Mouse (Mus musculus): ENCODE data around the gene Itgb6.

Itgb6 gene

DNA sequence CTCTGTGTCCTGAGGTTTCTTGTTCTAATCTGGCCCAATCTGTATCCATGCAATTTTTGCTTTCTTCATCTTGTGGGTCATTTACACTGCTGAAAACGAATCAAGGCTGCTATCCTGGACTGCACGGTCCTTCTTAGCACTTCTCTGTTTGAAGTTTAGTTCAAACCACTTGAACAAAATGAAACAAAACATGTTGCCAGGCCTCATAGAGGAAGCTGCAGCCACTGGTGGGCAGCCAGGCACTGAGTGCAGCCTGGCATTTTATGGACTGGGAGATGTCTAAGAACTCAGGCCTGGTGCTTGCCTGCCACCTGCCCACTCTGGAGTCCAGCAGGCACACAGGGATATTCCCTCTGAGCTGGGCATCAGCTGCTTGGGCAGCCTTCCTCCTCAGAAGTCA lies 39.9 kb downstream of the Itgb6 start:
- DNase-seq (ENCODE audit: low read depth in 1 of 2, low spot score in 2 of 2) = no peak

DNA sequence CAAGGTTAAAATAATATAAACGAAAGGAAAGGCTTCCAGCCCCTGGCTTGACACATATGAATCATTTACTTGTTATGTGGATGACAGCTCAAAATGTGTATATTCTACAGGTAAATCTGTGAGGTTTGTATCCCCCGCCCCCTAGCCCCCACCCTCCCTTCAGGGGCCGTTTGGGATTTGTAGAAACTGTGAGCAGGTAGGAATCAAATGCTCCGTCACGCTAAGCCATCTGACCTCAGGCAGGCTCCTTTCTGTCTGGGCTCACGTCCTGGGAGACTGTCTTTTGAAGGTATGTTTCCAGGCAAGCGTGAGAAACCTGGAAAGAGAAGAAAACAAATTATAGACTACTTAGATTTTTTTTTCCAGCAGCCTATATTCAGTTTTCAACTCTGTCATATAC lies 48.0 kb downstream of the Itgb6 start:
- DNase-seq (ENCODE audit: low read depth in 1 of 2, low spot score in 2 of 2) = no peak

DNA sequence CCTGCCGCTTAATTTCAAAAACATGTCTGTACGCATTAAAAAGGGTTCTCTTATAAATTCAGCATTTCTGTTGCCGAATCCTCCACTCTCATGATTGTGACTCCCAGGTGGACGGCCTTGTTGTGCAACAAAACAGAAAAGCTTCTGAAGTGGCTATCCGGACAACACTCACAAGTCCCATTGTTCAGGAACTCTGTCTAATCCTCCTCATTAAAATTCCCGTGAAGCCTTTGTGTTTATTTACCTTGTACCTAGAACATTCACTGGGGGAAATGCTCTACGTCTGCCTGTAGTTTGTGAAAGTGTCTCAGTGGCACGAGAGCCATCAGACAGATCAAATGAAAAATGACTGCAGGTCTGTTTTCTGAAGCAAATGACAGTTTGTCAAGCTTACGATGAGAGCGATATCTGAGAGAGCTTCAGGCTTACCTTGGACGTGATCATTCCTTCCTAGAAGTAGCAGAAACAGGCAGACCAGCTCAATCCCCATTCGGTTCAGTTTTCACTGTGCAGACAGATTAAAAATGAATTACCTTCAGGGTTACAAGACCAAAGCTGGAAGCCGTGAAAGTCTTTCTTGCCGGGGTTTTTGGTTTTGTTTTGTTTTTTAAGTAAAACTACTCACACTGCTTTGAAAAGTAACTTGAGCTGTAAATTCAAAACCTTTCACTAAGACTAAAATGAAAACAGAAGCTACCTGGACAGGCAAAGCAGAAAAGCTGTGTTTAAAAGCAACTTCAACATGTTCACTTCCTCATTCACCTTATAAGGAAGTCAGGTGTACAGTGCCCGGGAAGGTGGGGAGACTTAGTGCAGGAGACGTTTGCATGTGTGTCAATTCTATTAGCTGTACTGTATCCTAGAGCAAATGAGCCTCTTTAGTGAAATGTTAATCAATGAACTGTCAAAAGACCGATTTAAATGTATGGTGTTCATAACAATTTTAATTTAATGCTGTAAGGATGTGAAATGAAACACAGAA lies 49.2 kb downstream of the Itgb6 start:
- no peak for DNase-seq (ENCODE audit: low read depth in 1 of 2, low spot score in 2 of 2)

DNA sequence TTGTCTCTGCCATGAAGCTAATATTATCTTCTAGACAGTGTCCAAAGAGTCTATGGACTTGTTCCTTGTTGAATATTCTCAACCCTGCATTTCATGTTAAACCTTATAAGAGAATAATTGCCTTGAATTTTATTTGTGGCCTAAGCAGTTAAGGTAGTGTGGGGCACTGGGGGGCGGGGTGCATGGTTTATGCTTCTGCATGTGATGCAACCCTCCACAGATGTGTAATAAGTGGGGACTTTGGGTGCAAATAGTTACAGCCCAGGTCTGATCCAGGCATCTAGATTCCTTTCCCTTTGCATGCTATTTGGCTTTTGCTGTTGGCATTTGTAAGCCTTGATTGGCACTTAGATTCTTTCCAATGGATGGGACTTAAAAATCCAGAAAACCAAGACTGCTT lies 51.2 kb downstream of the Itgb6 start:
- DNase-seq (ENCODE audit: low read depth in 1 of 2, low spot score in 2 of 2) = no peak

DNA sequence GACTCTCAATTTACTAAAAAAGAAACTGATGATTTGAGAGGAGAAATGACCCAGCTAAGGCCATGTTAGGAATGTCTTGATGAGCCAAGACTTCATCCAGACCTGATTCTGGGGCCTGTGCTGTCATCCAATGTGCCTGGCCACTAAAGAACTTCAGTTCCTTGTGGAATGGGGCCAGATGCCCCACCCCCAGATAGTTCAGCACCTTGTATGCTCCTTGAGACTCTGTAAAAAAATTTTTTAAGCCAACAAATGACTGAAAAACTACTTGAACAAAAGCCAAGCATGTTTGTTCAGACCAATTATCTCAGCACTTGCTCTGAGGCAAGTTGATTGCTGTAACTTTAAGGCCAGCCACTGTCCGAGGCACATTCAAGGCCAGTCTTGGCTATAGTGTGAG lies 59.4 kb downstream of the Itgb6 start:
- DNase-seq (ENCODE audit: low read depth in 1 of 2, low spot score in 2 of 2) = no peak

DNA sequence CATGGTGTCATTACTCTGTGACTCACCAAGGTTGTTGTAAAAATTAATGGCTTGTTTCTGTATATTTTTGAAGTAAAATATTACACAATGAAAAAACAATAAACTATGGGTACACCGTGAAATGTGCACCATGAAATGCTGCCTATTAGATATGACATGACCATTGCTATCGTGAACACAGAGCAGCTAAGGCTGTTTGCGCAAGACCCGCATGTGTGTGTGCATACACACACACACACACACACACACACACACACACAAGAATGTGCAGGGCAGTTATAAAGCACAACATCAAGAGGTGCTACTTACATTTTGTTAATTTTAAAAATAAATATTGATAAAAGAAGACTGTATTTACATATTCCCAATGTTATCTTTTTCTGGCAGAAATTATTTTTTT lies 62.5 kb downstream of the Itgb6 start:
- DNase-seq (ENCODE audit: low read depth in 1 of 2, low spot score in 2 of 2) = no peak

DNA sequence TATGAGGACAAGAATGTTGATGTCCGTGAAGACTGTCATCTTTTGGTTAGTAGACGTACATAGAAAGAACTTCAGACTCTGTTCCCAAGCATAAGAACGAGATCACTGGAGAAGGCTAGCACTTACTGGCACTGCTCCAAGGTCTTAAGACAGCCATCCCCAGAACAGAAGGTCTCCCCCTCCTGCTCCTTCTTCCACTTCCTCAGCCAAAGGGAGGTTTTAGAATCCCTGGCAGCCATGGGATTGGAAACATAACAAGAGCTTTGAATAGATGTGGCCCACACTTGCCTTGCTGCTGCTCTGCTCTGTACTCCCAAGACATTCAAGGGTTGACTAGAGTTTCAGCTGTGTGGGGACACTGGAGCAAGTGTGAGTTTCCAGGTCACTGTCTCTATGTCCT lies 63.5 kb downstream of the Itgb6 start:
- DNase-seq (ENCODE audit: low read depth in 1 of 2, low spot score in 2 of 2) = no peak

DNA sequence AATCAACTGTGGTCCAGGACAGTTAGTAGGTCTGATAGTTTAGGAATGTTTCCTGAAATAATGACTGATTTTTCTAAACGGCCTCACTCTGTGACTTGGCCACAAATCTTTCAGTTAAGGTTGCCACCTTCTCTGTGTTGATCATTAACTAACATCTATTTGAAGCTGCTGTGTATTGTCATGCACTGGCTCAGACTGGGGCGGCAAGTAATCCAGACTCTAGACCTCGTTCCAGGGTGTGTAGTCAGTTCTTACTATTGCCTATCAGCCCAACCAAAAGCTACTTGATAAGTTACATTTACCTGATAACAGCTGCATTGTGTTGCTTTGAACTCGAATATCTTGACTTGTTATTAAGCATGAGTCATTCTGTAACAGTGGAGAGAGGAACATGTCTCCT lies 67.6 kb downstream of the Itgb6 start:
- DNase-seq (ENCODE audit: low read depth in 1 of 2, low spot score in 2 of 2) = no peak

DNA sequence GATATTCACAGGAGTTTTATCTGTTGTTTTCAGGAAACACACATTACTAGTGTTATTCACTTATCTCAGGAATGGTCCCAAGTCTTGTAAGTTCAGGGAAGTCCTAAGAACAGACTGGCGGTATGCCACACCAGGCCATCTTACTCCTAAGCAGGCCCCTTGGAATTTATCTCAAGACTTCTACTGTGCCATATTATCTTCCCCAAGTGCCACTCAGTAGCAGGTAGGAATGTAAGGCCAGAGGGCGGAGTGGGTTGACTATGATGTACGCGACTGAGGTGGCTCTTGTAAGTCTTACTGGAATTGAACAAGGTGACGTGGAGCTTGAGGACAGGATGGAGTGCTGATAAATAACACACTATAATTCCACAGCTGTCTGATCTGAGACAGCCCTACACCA lies 72.3 kb downstream of the Itgb6 start:
- no peak for DNase-seq (ENCODE audit: low read depth in 1 of 2, low spot score in 2 of 2)

DNA sequence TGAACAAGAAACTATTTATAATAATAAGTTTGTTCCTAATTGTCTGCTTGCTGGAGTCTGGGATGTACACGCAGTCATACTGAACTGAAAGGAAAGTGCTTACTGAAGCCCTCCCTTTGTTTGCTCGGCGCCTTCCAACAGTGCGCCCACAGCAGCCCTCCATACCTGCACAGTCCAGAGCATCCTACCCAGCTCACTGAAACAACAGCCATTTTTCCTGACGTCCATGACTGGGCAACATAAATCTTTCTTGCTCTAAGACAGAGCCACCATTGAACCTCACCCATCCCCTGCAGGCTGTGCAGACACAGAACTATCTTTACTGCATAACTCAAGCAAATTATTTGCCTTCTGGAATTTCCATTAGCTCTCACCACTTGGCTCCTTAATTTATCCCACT lies 74.8 kb downstream of the Itgb6 start:
- no peak for DNase-seq (ENCODE audit: low read depth in 1 of 2, low spot score in 2 of 2)

DNA sequence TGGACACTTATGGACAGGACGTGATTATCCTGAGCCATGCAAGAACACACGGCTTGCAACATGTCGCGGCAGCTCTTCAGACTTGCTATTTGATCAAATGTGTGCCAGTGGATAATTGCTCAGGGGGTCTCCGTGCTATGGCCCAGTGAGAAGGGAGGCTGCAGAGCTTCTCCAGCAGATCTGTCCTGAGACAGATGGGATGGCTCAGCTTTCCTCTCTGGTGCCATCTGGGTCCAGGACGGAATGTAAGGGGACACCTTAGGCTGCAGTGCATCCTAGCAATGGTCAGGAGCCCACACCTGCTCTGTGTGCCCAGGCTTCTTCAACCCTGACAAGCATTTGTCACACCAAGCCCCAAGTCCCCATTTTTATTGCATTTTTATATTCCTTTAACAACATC lies 75.9 kb downstream of the Itgb6 start:
- DNase-seq (ENCODE audit: low read depth in 1 of 2, low spot score in 2 of 2) = no peak

DNA sequence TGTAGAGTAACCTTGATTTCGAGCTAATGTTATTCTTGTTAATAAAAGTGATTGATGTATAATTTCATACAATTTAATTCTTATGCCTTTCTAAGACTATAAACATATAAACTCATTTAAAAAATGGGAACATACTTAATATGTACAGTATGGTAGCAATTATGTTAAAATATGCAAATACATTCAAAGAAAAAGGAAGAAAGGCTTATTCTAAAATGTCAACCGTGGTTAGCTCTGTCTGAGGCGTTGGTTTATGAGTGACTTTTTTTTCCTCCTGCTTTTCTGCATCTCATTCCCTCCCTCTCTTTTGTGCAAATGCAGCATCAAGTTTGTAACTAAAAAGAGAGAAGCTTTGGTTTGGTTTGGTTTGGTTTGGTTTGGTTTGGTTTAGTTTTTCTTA lies 79.0 kb downstream of the Itgb6 start:
- DNase-seq (ENCODE audit: low read depth in 1 of 2, low spot score in 2 of 2) = no peak

DNA sequence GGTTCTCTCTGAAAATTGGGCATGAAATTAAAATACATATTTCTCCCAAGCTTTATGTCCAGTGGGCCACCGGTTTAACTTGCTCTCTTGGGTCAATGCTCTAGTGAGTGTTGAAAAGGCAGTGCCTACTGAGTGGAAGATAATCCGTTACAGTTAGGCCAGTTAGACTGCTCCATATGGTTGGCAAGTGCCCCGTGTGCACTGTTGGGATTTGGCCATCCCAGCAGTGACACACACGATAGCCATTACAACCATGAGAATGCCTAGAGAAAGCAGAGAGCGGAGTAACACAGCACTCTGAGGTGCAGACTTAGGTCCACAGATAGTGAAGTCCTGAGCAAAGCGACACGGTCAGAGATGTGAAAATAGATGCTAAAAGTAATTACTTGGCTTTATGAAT lies 79.8 kb downstream of the Itgb6 start:
- DNase-seq (ENCODE audit: low read depth in 1 of 2, low spot score in 2 of 2) = no peak

DNA sequence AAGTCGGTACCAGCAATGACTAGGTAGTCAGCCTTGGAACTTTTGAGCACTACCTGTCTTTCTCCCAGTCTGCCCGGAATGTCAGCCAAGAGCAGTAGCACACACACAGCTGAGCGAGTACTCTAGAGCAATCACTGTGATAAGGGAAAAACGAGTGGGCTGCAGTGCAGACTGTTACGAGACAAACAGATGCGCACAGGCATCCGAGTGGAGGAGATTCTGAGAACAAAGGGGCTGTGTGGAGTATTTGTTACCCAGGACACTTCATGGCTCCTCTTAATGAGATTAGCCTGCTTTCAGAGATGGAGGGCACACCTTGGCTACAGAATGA lies 82.1 kb downstream of the Itgb6 start:
- DNase-seq (ENCODE audit: low read depth in 1 of 2, low spot score in 2 of 2) = no peak

DNA sequence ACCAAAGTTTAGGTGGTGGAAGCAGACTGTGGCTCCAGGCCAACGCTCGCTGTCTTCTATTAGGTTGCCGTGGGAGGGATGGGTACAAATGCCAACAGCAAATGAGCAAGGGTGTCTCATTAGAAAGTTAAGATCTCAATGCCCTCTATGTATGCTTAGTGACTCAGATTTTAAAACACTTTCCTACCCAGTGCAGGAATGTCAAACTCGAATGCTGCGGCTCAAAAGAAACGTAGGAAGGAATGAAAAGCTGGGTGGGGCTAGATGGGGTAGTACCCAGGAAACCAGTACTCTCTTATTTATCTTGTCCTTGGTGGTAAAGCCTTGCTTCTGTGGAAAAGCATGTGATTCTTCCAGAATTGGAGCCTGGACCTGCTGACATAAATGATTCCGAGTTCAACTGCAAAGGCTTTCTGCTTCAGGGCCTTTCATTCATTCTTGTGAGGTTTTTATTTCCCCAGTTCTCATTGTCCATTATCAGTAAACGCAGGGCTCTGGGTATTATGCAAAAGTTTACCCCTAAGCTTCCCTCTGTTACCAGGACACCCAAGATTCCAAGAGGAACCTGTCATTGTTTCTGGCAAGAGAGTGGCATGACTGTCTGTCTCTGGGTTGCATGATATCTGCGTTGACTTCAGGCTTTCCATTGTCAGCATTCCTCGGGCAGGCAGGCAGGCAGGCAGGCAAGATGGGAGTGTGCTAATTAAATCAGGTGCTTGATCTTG lies 82.7 kb downstream of the Itgb6 start:
- no peak for DNase-seq (ENCODE audit: low read depth in 1 of 2, low spot score in 2 of 2)

DNA sequence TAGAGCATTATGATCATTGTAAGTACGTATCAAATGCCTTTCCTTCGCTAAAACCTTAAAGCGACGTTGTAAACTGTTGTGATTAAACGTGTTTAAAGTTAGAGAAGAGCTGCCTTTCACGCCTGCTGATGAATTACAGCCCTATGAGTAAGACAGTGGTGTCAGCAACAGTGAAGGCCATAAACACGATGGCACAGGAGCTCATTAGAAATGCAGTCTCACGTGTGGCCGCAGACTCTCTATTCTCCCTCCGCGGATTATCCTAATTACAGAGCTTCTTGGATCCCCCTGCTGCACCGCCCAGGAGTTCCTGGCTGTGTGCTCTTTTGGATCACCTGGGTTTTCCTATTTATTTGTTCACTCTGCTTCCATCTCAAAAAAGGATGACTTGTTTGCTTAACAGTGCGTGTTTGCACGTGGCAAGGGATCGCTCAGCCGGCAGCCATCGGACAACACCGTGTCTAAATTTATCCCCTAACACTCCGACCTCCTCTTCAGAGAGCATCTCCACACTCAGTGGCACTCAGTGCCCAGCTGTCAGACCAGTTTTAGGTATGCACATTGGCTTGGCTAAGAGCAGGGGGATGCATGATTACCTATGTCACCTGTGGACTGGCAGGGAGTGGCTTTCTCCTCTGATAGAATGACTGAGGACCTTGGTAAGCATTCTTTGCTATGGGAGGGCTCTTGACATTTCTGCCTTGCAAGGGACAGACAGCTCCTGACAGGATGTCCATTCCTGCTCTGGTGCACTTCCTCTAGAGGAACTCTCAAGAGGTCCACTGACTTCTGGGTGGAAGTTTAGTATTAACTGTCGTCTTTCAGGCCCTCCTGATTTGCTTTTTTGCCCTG lies 85.3 kb downstream of the Itgb6 start:
- no peak for DNase-seq (ENCODE audit: low read depth in 1 of 2, low spot score in 2 of 2)

DNA sequence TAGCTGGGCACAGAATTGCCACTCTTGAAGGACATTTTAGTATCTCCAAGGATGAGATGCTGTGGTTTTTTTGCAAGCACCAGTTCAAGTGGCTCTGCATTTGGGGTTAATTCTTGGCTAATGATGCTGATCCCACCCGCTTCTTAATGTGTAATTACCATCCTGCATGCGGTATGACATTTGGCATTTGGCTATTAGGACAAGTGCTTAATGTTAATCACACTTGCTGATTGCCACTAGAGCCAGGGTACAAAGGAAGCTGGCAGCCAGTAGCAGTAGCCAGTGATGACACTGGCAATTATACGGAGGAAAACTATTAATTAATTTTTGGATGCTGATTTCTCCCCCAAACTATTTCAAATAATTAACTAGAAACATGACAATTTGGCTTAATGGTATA lies 86.0 kb downstream of the Itgb6 start:
- no peak for DNase-seq (ENCODE audit: low read depth in 1 of 2, low spot score in 2 of 2)

DNA sequence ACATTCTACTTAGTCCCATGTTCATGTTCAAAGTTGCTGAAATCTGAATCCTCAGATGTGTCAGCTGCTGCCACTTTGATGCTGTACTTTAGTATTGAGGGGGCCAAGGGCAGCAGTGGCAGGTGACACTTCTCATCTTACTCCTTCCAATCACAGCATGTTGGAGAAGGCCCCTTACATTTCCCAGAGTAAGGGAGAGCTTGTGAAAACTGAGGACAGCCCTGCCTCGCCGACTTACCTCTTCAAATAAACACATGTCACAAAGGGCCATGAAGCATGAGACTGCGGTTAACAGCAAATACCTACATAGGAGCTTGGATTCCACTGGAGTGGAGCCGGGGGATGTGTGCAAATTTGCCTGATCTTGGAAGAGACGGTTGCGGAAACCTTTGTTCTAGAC lies 86.4 kb downstream of the Itgb6 start:
- no peak for DNase-seq (ENCODE audit: low read depth in 1 of 2, low spot score in 2 of 2)

DNA sequence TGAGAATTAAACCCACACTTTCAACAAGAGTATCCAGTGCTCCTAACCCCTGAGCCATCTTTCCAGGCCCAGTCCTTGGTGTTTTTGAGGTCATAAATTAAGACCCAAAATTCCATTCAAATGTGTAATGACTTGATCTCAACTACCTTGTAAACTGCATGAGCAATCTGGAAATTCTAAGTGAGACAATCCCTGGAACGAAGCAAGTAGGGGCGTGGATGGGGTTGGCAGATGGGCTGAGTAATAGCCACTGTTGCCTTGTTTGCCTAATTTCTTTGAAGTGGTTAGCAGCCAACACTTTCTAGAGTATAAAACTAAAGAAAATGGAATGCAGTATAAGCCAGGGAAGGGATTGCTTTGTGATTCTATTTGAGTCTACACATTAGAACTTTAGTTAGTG lies 89.7 kb downstream of the Itgb6 start:
- no peak for DNase-seq (ENCODE audit: low read depth in 1 of 2, low spot score in 2 of 2)

DNA sequence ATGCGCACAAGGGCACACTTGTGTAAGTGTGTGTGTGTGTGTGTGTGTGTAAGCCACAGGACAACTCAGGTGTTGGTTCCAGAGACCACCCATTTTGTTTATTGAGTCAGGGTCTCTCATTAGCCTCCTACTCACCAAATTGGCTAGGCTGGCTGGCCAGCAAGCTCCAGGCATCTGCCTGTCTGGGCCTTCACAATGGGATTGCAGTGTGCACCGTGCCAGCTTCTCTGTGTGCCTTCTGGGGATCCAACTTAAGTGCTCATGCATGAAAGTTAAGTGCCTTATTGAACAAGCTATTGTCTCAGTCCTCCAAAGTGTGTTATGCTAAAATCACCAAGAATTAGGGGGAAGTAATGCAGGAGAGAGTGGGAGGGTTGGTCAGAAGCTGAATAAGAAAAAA lies 92.1 kb downstream of the Itgb6 start:
- no peak for DNase-seq (ENCODE audit: low read depth in 1 of 2, low spot score in 2 of 2)

DNA sequence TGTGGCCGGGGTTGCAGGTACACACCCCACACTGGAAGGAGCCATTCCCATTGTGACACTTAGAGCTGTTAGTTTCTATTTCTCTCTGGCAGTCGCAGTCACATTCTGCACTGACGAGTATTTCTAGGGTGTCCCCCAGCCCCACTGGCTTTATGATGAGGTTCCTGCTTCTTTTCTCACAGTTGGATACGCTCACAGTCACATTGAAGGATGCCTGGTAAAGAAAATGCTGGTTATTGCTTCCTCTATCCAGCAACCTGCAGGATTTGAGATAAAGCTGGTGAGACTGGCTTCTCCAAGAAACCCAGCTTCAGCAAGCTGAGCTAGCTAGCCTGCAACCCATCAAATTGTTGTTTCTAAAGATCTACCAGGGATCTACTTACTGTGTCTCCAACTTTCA lies 94.5 kb downstream of the Itgb6 start:
- DNase-seq (ENCODE audit: low read depth in 1 of 2, low spot score in 2 of 2) = no peak

DNA sequence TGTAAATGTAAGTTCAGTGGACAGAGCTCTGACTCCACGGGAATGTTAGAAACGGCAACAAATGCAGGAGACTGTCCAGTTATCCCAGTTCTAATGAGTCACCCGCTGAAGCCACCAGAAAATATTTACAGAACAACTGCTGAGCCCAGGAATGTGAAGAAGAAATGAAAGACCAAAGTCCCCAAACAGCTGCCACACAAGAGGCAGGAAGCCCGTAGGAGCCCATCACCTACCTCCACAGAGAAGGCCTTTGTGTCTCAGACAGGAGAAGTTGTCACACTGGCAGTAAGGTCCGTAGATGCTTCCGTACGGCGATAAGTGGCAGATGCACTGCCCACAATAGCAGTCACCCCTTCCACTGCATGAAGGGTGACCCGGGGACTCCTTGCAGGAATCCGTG lies 94.9 kb downstream of the Itgb6 start:
- no peak for DNase-seq (ENCODE audit: low read depth in 1 of 2, low spot score in 2 of 2)
